Comparison of ENCODE assay signal across 21 mouse cellular contexts in genomic region chr6:31051771-31052170, GRCm38 (mm10).
DNase-seq lines count a peak whose midpoint lies in the region; TF ChIP-seq lines count a peak whose summit lies in the region.
"Had no signal": no experiment of that assay in that cellular context is flagged by ENCODE, and none has a peak within 500 bp of the region (broad histone marks: within the 10 kb centered on the region; RNA-seq: fewer than 3 reads in every experiment).

No protein-coding gene starts in this region.

- TF ChIP-seq POLR2A in embryonic fibroblast, embryonic 13.5 days (IDR thresholded peaks at IDR 0.05; ENCODE audit: low read depth, low read length), result no peak

- peak; percentile 89 for DNase-seq in heart, adult 11 months
- DNase-seq in heart, postnatal 10 days, result no peak
- peak; percentile 58 for DNase-seq in MN1 (ENCODE audit: low spot score)
- DNase-seq in layer of hippocampus, postnatal 10 days (ENCODE audit: low spot score in 2 of 2), result no peak
- DNase-seq in cerebellum, adult 18-20 months, result no peak
- no peak for DNase-seq in right cerebral cortex, postnatal 36 days (ENCODE audit: low spot score in 2 of 2)
- DNase-seq: adrenal gland, adult 8-10 months; adrenal gland, postnatal 14 days; adrenal gland, postnatal 36 days; cerebellum, adult 11-12 months; cerebellum, adult 8-10 months; cerebellum, adult 9-11 months; cerebellum, postnatal 14 days; cerebellum, postnatal 36 days; embryo, embryonic 11 days; forebrain, postnatal 0 days had no signal

- no peak for TF ChIP-seq CTCF in embryonic fibroblast, embryonic 13.5 days (IDR thresholded peaks at IDR 0.05; ENCODE audit: borderline replicate concordance, insufficient read depth, low read length)

- peak overlapping the region; percentile 22; the same call in 1 of the 2 replicates for H3K27ac ChIP-seq in embryonic fibroblast, embryonic 13.5 days (ENCODE audit: insufficient read depth, low read length)
- H3K27ac ChIP-seq: embryonic facial prominence, embryonic 13.5 days; embryonic facial prominence, embryonic 15.5 days; forebrain, embryonic 13.5 days; forebrain, embryonic 15.5 days had no signal

- no peak overlapping the region for H3K4me3 ChIP-seq in embryonic fibroblast, embryonic 13.5 days (ENCODE audit: insufficient read depth, low read length)
- H3K4me3 ChIP-seq: embryonic facial prominence, embryonic 13.5 days; embryonic facial prominence, embryonic 15.5 days; forebrain, embryonic 13.5 days; forebrain, embryonic 15.5 days had no signal

- 0 out of 2 replicates have a peak, but pooled peaks cover 4% of the 10 kb centered on the region for H3K4me1 ChIP-seq in embryonic fibroblast, embryonic 13.5 days (ENCODE audit: control insufficient read depth, insufficient read depth, low read length)
- H3K4me1 ChIP-seq: embryonic facial prominence, embryonic 15.5 days; forebrain, embryonic 13.5 days; forebrain, embryonic 15.5 days had no signal

- intact Hi-C loops in heart, postnatal 10 days (cut with DNase I), result no loop called here

Comparison
In these comparisons a context has a peak if more than half of its experiments do, and no peak if none do; other contexts are left out.
1. DNase-seq: peak in heart, adult 11 months (single experiment) and MN1 (single experiment); none in heart, postnatal 10 days (0 of 2), layer of hippocampus, postnatal 10 days (0 of 2), cerebellum, adult 18-20 months (0 of 2) and right cerebral cortex, postnatal 36 days (0 of 2).